Mouse (Mus musculus) ES-E14 (cell line): Measurements from ENCODE around the gene Itgb5. TPM values are rescaled to one million over a fixed set of nuclear protein-coding genes. Genes with fewer than 3 reads are reported as not detected.

Source experiments
- DNase-seq: peaks from one replicate; pipeline ENCODE4 v3.0.0-alpha.2; 2013; ENCODE audit warnings: low read depth, low spot score
- H3K27ac ChIP-seq: 2 replicates; pipeline ENCODE4 v1.5.1; 2012; ENCODE audit warnings: low read depth, mild to moderate bottlenecking, low read length, moderate library complexity, mixed read lengths; ENCODE audit not compliant: poor library complexity, insufficient read depth, severe bottlenecking
- H3K36me3 ChIP-seq: 2 replicates; pipeline ENCODE4 v1.6.1; 2012; ENCODE audit warnings: mild to moderate bottlenecking, low read length, moderate library complexity, mixed read lengths; ENCODE audit not compliant: control insufficient read depth, poor library complexity, insufficient read depth, severe bottlenecking
- H3K4me1 ChIP-seq, 2 experiments: fragments of 150-350 bp in 1 of 2; sonication (generic) in 1 of 2; 2 replicates each; pipeline ENCODE4 v1.6.1; 2012; ENCODE audit warnings: low read length in 2 of 2, mild to moderate bottlenecking in 1 of 2, mixed read lengths in 1 of 2; ENCODE audit not compliant: control insufficient read depth in 2 of 2, insufficient read depth in 2 of 2, poor library complexity in 1 of 2
- H3K4me3 ChIP-seq, 2 experiments: fragments of 150-350 bp in 1 of 2; sonication (generic) in 1 of 2; 2 replicates each; pipeline ENCODE4 v1.5.1; 2012; ENCODE audit warnings: low read length in 2 of 2, low read depth in 1 of 2, mild to moderate bottlenecking in 1 of 2, mixed read lengths in 1 of 2; ENCODE audit not compliant: insufficient read depth in 1 of 2, poor library complexity in 1 of 2, severe bottlenecking in 1 of 2
- H3K9ac ChIP-seq: 2 replicates; pipeline ENCODE4 v1.6.1; 2012; ENCODE audit warnings: low read depth, mild to moderate bottlenecking, low read length, mixed read lengths; ENCODE audit not compliant: poor library complexity, insufficient read depth, severe bottlenecking
- H3K9me3 ChIP-seq: fragments of 150-350 bp; sonication (generic); 2 replicates; pipeline ENCODE4 v1.6.1; 2012; ENCODE audit warnings: low read depth, mild to moderate bottlenecking, low read length; ENCODE audit not compliant: control insufficient read depth, insufficient read depth
- CHD2 ChIP-seq: IDR thresholded peaks from 2 replicates; pipeline ENCODE4 v1.6.1; 2014; ENCODE audit warnings: mild to moderate bottlenecking, low read depth, low read length, inconsistent platforms
- HCFC1 ChIP-seq: IDR thresholded peaks from 2 replicates; pipeline ENCODE4 v1.6.1; 2012; ENCODE audit warnings: low read length, inconsistent platforms, borderline replicate concordance; ENCODE audit not compliant: insufficient read depth
- MAFK ChIP-seq: IDR thresholded peaks from 2 replicates; pipeline ENCODE4 v1.6.1; 2014; ENCODE audit warnings: mild to moderate bottlenecking, low read depth, low read length, inconsistent platforms; ENCODE audit not compliant: insufficient read depth
- ZC3H11A ChIP-seq: IDR thresholded peaks from 2 replicates; pipeline ENCODE4 v1.6.1; 2012; ENCODE audit warnings: low read depth, mild to moderate bottlenecking, inconsistent platforms, low read length, borderline replicate concordance
- ZNF384 ChIP-seq: IDR thresholded peaks from 2 replicates; pipeline ENCODE4 v1.6.1; 2012; ENCODE audit warnings: low read depth, low read length, inconsistent platforms
- in situ Hi-C, 2 experiments: fragments of 600-800 bp; cut with MboI; formaldehyde crosslinking; loops; one replicate each; pipeline ENCODE4 v1.15.1; 2025; ENCODE audit warnings: low sequenced_read_pairs in 2 of 2, inconsistent platforms in 1 of 2; ENCODE audit not compliant: unreplicated experiment in 2 of 2
- total RNA-seq: library from RNA; depleted of rRNA; stranded (reverse); fragments of 300-350 nt; gene quantifications from 2 replicates; pipeline ENCODE4 v1.2.3, GENCODE M21; 2012

Itgb5 gene
- total RNA-seq, 1 experiment, result 60.6 TPM

DNA sequence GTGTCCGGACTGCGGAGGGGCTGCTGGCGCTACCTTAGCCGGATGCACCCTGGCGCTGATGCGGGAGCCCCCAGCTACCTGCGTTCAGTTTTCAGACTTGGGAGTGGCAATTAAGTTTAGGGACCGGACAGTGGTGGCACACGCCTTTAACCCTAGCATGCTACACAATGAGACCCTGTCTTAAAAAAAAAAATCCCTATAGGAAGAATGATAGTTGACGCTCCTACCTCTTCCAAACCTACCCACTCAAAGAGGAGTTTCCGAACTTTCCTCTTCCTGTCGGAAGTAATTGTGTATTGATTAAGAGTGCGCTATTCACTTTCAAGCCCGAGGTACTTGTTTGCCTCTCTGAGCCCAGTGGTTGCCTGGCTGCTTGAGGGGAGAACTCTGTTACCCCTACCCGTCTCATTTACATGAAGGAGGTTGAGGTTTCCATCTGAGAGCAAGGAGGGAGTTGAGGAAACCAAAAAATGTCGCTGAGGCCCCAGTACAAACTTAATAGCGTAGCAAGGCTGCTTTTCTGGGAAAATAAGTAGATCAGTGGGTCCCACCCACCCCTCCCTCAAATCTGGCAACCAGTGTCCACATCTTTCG is 1.1 kb downstream of the Itgb5 start:
- H3K4me3 ChIP-seq, result peak overlapping the region; percentile 81 to 94
- in situ Hi-C loops, result no loop called here
- no peak overlapping the region for H3K27ac ChIP-seq
- peak overlapping the region; percentile 73 for H3K9ac ChIP-seq
- no peaks in the 10 kb centered on the region for H3K36me3 ChIP-seq
- H3K9me3 ChIP-seq, result no peaks in the 10 kb centered on the region
- H3K4me1 ChIP-seq, result peaks cover 6 to 8% of the 10 kb centered on the region in 2 experiments
- no peak for TF ChIP-seq ZC3H11A
- TF ChIP-seq MAFK, result no peak
- TF ChIP-seq CHD2, result no peak
- TF ChIP-seq ZNF384, result no peak
- no peak for TF ChIP-seq HCFC1
- DNase-seq, result no peak

DNA sequence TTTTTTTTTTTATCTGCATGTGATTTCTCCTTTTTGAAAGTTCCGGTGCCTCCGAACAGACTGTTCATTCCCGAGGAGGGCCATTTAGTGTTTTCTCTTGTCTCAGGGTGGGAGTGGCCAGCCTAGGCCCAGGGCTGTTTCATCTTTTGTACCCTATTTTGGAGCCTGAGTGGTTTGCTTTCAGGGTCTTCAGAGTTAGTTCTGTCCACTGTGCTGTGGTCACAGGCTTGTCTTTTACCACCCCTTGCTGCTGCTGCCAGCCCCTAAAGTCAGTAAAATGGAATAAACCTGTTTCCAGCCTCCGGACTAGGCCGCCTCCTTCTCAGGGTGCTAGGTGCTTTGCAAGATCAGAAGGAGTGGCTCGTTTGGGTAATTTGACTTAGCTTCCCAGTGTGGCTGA is 2.6 kb downstream of the Itgb5 start:
- in situ Hi-C loops, result no loop called here
- Histone ChIP-seq H3K9ac (no peak overlapping the region), H3K27ac (no peak overlapping the region), H3K4me3 (no peak overlapping the region), H3K36me3 (no peaks in the 10 kb centered on the region), H3K9me3 (no peaks in the 10 kb centered on the region), H3K4me1 (peaks cover 6 to 8% of the 10 kb centered on the region in 2 experiments)
- DNase-seq, result no peak
- TF ChIP-seq CHD2, result no peak
- no peak for TF ChIP-seq ZC3H11A
- TF ChIP-seq HCFC1, result no peak
- TF ChIP-seq ZNF384, result no peak
- TF ChIP-seq MAFK, result no peak

DNA sequence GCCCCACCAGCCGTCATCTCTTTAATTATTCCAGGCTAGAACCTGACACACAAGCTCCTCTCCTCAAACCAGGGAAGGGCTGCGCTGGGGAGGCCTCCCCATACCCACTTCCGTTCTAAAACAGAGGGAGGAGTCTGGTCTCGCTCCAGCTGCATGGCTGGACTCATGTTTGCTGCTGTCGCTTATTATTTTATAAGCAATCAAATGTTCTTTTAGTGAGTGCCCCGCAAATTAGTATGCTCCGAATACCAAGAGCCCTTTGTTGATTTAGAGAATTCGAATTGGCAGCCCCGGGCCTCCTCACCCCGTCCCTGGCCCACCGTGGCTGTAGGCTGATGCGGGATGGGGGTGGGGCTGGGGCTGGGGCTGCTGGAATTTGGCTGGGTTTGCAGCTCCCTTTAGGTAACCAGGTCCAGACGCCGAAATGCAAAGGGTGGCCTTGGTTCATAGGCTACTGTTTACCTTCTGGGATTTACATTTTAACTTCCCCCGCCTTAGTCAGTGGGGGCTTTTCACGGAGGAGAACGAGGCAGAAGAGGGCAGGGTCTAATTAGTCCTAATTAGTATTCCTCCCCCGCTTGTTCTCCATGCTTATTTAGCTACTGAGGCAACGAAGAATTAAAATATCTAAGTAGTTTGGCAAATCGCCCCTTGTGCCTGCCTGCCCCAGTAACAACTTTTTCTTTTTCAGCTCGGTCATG is 3.4 kb downstream of the Itgb5 start:
- Histone ChIP-seq H3K27ac (no peak overlapping the region; the same call in 1 of the 2 replicates), H3K36me3 (no peaks in the 10 kb centered on the region), H3K9me3 (no peaks in the 10 kb centered on the region), H3K4me3 (peak overlapping the region in 1 of 2 experiments; percentile 19; a peak in 1 of 4 replicates), H3K4me1 (peaks cover 6 to 10% of the 10 kb centered on the region in 2 experiments), H3K9ac (no peak overlapping the region)
- DNase-seq, result no peak
- in situ Hi-C loops, result no loop called here
- TF ChIP-seq ZC3H11A (no peak), CHD2 (no peak), MAFK (no peak), ZNF384 (no peak), HCFC1 (no peak)

DNA sequence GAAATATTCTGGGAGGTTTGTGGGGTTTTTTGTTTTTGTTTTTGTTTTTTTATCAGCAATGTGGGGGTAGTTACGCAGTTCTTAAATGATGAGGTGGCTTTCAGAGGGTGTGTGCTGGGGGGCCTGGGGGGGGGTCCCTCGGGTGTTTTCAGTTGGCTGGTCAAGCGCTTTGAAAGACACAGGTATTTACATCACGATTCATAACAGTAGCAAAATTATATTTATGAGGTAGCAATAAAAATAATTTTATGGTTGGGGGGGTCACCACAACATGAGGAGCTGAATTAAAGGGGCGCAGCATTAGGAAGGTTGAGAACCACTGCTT is 3.9 kb downstream of the Itgb5 start:
- Histone ChIP-seq H3K36me3 (no peaks in the 10 kb centered on the region), H3K9ac (no peak overlapping the region), H3K9me3 (no peaks in the 10 kb centered on the region), H3K4me3 (peak overlapping the region in 1 of 2 experiments; percentile 27; a peak in 1 of 4 replicates), H3K4me1 (peaks cover 6 to 10% of the 10 kb centered on the region in 2 experiments), H3K27ac (peak overlapping the region; percentile 37; the same call in 1 of the 2 replicates)
- TF ChIP-seq MAFK, result no peak
- TF ChIP-seq CHD2, result no peak
- no peak for TF ChIP-seq HCFC1
- no peak for TF ChIP-seq ZC3H11A
- no peak for TF ChIP-seq ZNF384
- DNase-seq, result no peak
- in situ Hi-C loops, result no loop called here
